Mouse (Mus musculus): Measurements from ENCODE around the gene A930018P22Rik. TPM values are rescaled to one million over a fixed set of nuclear protein-coding genes. Genes with fewer than 3 reads are reported as not detected.

A930018P22Rik gene
- total and polyA plus RNA-seq, 3 experiments, result not detected

DNA sequence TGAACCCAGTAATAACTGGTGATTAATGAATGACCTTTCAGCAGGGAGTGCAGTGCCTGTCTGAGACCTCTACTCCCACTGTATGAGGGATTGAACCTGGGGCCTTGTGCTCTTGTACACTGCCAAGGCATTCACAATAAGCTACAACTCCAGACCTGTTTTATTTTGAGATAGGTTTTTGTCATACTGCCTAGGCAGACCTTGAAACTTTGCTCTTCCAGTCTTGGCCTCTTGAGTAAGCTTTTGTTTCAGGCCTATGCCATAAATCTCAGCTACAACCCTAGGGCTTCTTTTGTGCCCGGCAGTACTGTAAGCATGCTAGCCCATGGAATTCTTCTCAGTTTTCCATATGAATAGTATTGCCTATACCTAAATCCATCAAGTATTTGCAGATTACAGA lies 3.5 kb upstream of the A930018P22Rik start:
- no peaks in the 10 kb centered on the region for H3K36me3 ChIP-seq (replicated peaks in 1 of 2; ENCODE audit: control insufficient read depth in 1 of 2, insufficient read depth in 1 of 2, low read length in 1 of 2)
- peaks cover 17% of the 10 kb centered on the region for H3K27me3 ChIP-seq (replicated peaks)
- peaks cover 0 to 16% of the 10 kb centered on the region in 2 experiments; a peak in 2 of 4 replicates for H3K4me1 ChIP-seq (ENCODE audit: control insufficient read depth in 1 of 2, insufficient read depth in 2 of 2)
- in situ Hi-C loops (cut with MboI; ENCODE audit: low pct_ligation_motif_present, low pct_unique_long_range_greater_than_20kb, low sequenced_read_pairs), result no loop called here
- no peaks in the 10 kb centered on the region for H3K9me3 ChIP-seq (replicated peaks; ENCODE audit: low read length)
- no peak overlapping the region for H3K4me2 ChIP-seq (ENCODE audit: insufficient read depth, low read depth, poor library complexity, severe bottlenecking)
- no peak for TF ChIP-seq BHLHE40 (IDR thresholded peaks at IDR 0.05; ENCODE audit: low read depth, low read length)
- no peak for TF ChIP-seq RCOR1 (conservative IDR thresholded peaks at IDR 0.05; ENCODE audit: low read depth, low read length)
- TF ChIP-seq UBTF (IDR thresholded peaks at IDR 0.05; ENCODE audit: low read depth, low read length), result no peak
- no peak for TF ChIP-seq MAFK (IDR thresholded peaks at IDR 0.05; ENCODE audit: insufficient replicate concordance, low read length)
- H3K4me3 ChIP-seq (replicated peaks in 1 of 3; ENCODE audit: low read depth in 2 of 3, low read length in 2 of 3, poor library complexity in 1 of 3), result no peak overlapping the region
- dilution Hi-C loops (cut with MboI; ENCODE audit: extremely low pct_ligation_motif_present, extremely low pct_unique_long_range_greater_than_20kb, low sequenced_read_pairs), result no loop called here
- DNase-seq (ENCODE audit: extremely low read depth), result no peak
- no peaks in the 10 kb centered on the region for H3K79me2 ChIP-seq (replicated peaks; ENCODE audit: control insufficient read depth, extremely low read depth, insufficient read depth, poor library complexity, severe bottlenecking)
- H3K27ac ChIP-seq (ENCODE audit: insufficient read depth, low read depth), result no peak overlapping the region
- H3K9ac ChIP-seq (ENCODE audit: insufficient read depth, low read depth), result no peak overlapping the region

- Histone ChIP-seq H3K36me3 (replicated peaks in 1 of 2; ENCODE audit: control insufficient read depth in 1 of 2, insufficient read depth in 1 of 2, low read length in 1 of 2) (no peaks in the 10 kb centered on the region), H3K4me3 (replicated peaks in 1 of 3; ENCODE audit: low read depth in 2 of 3, low read length in 2 of 3, poor library complexity in 1 of 3) (no peak overlapping the region), H3K9ac (ENCODE audit: insufficient read depth, low read depth) (no peak overlapping the region), H3K9me3 (replicated peaks; ENCODE audit: low read length) (no peaks in the 10 kb centered on the region), H3K4me2 (ENCODE audit: insufficient read depth, low read depth, poor library complexity, severe bottlenecking) (no peak overlapping the region), H3K27me3 (replicated peaks) (peaks cover 28% of the 10 kb centered on the region), H3K27ac (ENCODE audit: insufficient read depth, low read depth) (no peak overlapping the region), H3K79me2 (replicated peaks; ENCODE audit: control insufficient read depth, extremely low read depth, insufficient read depth, poor library complexity, severe bottlenecking) (no peaks in the 10 kb centered on the region), H3K4me1 (ENCODE audit: control insufficient read depth in 1 of 2, insufficient read depth in 2 of 2) (peaks cover 0 to 16% of the 10 kb centered on the region in 2 experiments; a peak in 2 of 4 replicates)
- dilution Hi-C loops (cut with MboI; ENCODE audit: extremely low pct_ligation_motif_present, extremely low pct_unique_long_range_greater_than_20kb, low sequenced_read_pairs), result no loop called here
- TF ChIP-seq CTCF (conservative IDR thresholded peaks at IDR 0.05 in 1 of 2, IDR thresholded peaks at IDR 0.05 in 1 of 2; ENCODE audit: low read depth in 2 of 2, low read length in 2 of 2), result no peak
- no peak for DNase-seq (ENCODE audit: extremely low read depth)
- in situ Hi-C loops (cut with MboI; ENCODE audit: low pct_ligation_motif_present, low pct_unique_long_range_greater_than_20kb, low sequenced_read_pairs), result loop anchor here (10.0 kb wide), 1 partner anchor 274 kb away; no protein-coding TSS in a partner anchor
These were observed 2.3 kb upstream of the A930018P22Rik start for GRCm38 (mm10) chr2:104120312-104120711.

- Histone ChIP-seq H3K79me2 (replicated peaks; ENCODE audit: control insufficient read depth, extremely low read depth, insufficient read depth, poor library complexity, severe bottlenecking) (no peaks in the 10 kb centered on the region), H3K4me1 (ENCODE audit: control insufficient read depth in 1 of 2, insufficient read depth in 2 of 2) (peaks cover 0 to 16% of the 10 kb centered on the region in 2 experiments; a peak in 2 of 4 replicates), H3K27ac (ENCODE audit: insufficient read depth, low read depth) (no peak overlapping the region), H3K9ac (ENCODE audit: insufficient read depth, low read depth) (no peak overlapping the region), H3K36me3 (replicated peaks in 1 of 2; ENCODE audit: control insufficient read depth in 1 of 2, insufficient read depth in 1 of 2, low read length in 1 of 2) (no peaks in the 10 kb centered on the region), H3K4me2 (ENCODE audit: insufficient read depth, low read depth, poor library complexity, severe bottlenecking) (peak overlapping the region; percentile 70; the same call in 1 of the 2 replicates), H3K9me3 (replicated peaks; ENCODE audit: low read length) (peaks cover 4% of the 10 kb centered on the region), H3K4me3 (replicated peaks in 1 of 3; ENCODE audit: low read depth in 2 of 3, low read length in 2 of 3, poor library complexity in 1 of 3) (peak overlapping the region in 2 of 3 experiments; percentile 13 to 57), H3K27me3 (replicated peaks) (peaks cover 42% of the 10 kb centered on the region)
- no peak for DNase-seq (ENCODE audit: extremely low read depth)
- in situ Hi-C loops (cut with MboI; ENCODE audit: low pct_ligation_motif_present, low pct_unique_long_range_greater_than_20kb, low sequenced_read_pairs), result loop anchor here (10.0 kb wide), 1 partner anchor 273 kb away; no protein-coding TSS in a partner anchor
- dilution Hi-C loops (cut with MboI; ENCODE audit: extremely low pct_ligation_motif_present, extremely low pct_unique_long_range_greater_than_20kb, low sequenced_read_pairs), result no loop called here
- TF ChIP-seq MEF2A (IDR thresholded peaks at IDR 0.05; ENCODE audit: borderline replicate concordance, low read depth, low read length) (no peak), SMC3 (IDR thresholded peaks at IDR 0.05; ENCODE audit: low read depth, low read length) (no peak), EP300 (IDR thresholded peaks at IDR 0.05; ENCODE audit: low read length) (peak; percentile 46; the same call in 1 of the 2 replicates), JUN (IDR thresholded peaks at IDR 0.05; ENCODE audit: insufficient read depth, low read depth, low read length) (no peak), ZNF384 (IDR thresholded peaks at IDR 0.05; ENCODE audit: low read depth, low read length) (peak; percentile 46)
These were observed 676 bp upstream of the A930018P22Rik start for GRCm38 (mm10) chr2:104121681-104122504.
